Mouse (Mus musculus) leukemia stem cell, adult 10-12 weeks (primary cell): ENCODE data around the gene 9230113P08Rik. TPM values are rescaled to one million over a fixed set of nuclear protein-coding genes. Genes with fewer than 3 reads are reported as not detected.

Experiments
- polyA plus RNA-seq: library from polyadenylated mRNA; stranded (reverse); fragments of >175 nt; gene quantifications from 2 replicates; pipeline ENCODE4 v1.2.3, GENCODE M21; 2012; ENCODE audit warnings: low replicate concordance

9230113P08Rik gene
- not detected in 2 replicates for polyA plus RNA-seq

GRCm38 (mm10) chr9:35908123-35908522 is at the start of gene 9230113P08Rik:
9230113P08Rik (plus strand) TSS chr9:35908423.

Other genes starting within 250 kb of the 9230113P08Rik start
- gene Pate1, start 221.0 kb upstream of the 9230113P08Rik start, polyA plus RNA-seq: not detected in 2 replicates
- not detected in 2 replicates for gene Gm17677, start 167.4 kb upstream of the 9230113P08Rik start, polyA plus RNA-seq
- gene Gm17727, start 130.3 kb upstream of the 9230113P08Rik start, polyA plus RNA-seq: not detected in 2 replicates
- gene Gm27235, start 118.3 kb upstream of the 9230113P08Rik start, polyA plus RNA-seq: not detected in 2 replicates
- gene D730048I06Rik, start 118.3 kb upstream of the 9230113P08Rik start, polyA plus RNA-seq: not detected in 2 replicates
- gene 9230110F15Rik, start 64.3 kb upstream of the 9230113P08Rik start, polyA plus RNA-seq: not detected in 2 replicates
- gene Gm5916, start 220.4 kb downstream of the 9230113P08Rik start, polyA plus RNA-seq: not detected in 2 replicates